Mouse (Mus musculus): Measurements from ENCODE around the gene Svep1. TPM values are rescaled to one million over a fixed set of nuclear protein-coding genes. Genes with fewer than 3 reads are reported as not detected.
A peak's percentile ranks its signal among the peaks of the same experiment; 100 is the strongest.

The Svep1 gene
- total RNA-seq (2021) = 1 to 10 TPM; 5.1 to 7.5 TPM
- long read RNA-seq, experiment 1, partial matches to known transcripts = 1 of 2 reads
- long read RNA-seq, experiment 1, other reads (novel, unspliced or antisense) = 1 of 2 reads
- long read RNA-seq, experiment 2 = 0 reads

- DNase-seq = peak; percentile 62
- peak within 1 kb of the TSS; percentile 86 for H3K27ac ChIP-seq
- peak within 1 kb of the TSS; percentile 78 for H3K4me3 ChIP-seq
- intact Hi-C loops (cut with DNase I) = no loop called here
- TF ChIP-seq CTCF (IDR thresholded peaks at IDR 0.05) = no peak
These were observed at the start of gene Svep1 for GRCm38 (mm10) chr4:58206115-58206945. Svep1 (minus strand) TSS chr4:58206859.

- Histone ChIP-seq H3K27ac (no peak overlapping the region), H3K4me3 (no peak overlapping the region)
- DNase-seq = no peak
- TF ChIP-seq CTCF (IDR thresholded peaks at IDR 0.05) = peak; percentile 57
- intact Hi-C loops (cut with DNase I) = loop anchor here (10.0 kb wide), 2 partner anchors 169 to 349 kb away; no protein-coding TSS in a partner anchor
These were observed 46.8 kb upstream of the Svep1 start for GRCm38 (mm10) chr4:58253410-58253809.

- no peak for DNase-seq
- intact Hi-C loops (cut with DNase I) = loop anchor here (10.0 kb wide), 2 partner anchors 168 to 348 kb away; no protein-coding TSS in a partner anchor
- no peak overlapping the region for H3K27ac ChIP-seq
- peak; percentile 25; the same call in 1 of the 2 replicates for TF ChIP-seq CTCF (IDR thresholded peaks at IDR 0.05)
- no peak overlapping the region for H3K4me3 ChIP-seq
These were observed 45.7 kb upstream of the Svep1 start for GRCm38 (mm10) chr4:58252381-58252780.

GRCm38 (mm10) chr4:58245544-58245943 lies 38.9 kb upstream of the Svep1 start:
- no peak overlapping the region for H3K4me3 ChIP-seq
- intact Hi-C loops (cut with DNase I) = no loop called here
- no peak overlapping the region for H3K27ac ChIP-seq
- no peak for TF ChIP-seq CTCF (IDR thresholded peaks at IDR 0.05)
- DNase-seq = no peak

GRCm38 (mm10) chr4:58240416-58240815 lies 33.8 kb upstream of the Svep1 start:
- no peak for TF ChIP-seq CTCF (IDR thresholded peaks at IDR 0.05)
- intact Hi-C loops (cut with DNase I) = no loop called here
- DNase-seq = no peak
- Histone ChIP-seq H3K27ac (no peak overlapping the region), H3K4me3 (no peak overlapping the region)

- Histone ChIP-seq H3K4me3 (no peak overlapping the region), H3K27ac (no peak overlapping the region)
- intact Hi-C loops (cut with DNase I) = no loop called here
- no peak for TF ChIP-seq CTCF (IDR thresholded peaks at IDR 0.05)
- DNase-seq = no peak
These were observed 29.2 kb upstream of the Svep1 start for GRCm38 (mm10) chr4:58235828-58236227.

- Histone ChIP-seq H3K27ac (no peak overlapping the region), H3K4me3 (no peak overlapping the region)
- TF ChIP-seq CTCF (IDR thresholded peaks at IDR 0.05) = no peak
- intact Hi-C loops (cut with DNase I) = no loop called here
- no peak for DNase-seq
These were observed 16.8 kb upstream of the Svep1 start for GRCm38 (mm10) chr4:58223499-58223898.

GRCm38 (mm10) chr4:58211374-58211773 lies 4.7 kb upstream of the Svep1 start:
- H3K4me3 ChIP-seq = no peak overlapping the region

GRCm38 (mm10) chr4:58210557-58211090 lies 4.0 kb upstream of the Svep1 start:
- Histone ChIP-seq H3K4me3 (no peak overlapping the region), H3K27ac (no peak overlapping the region)
- TF ChIP-seq CTCF (IDR thresholded peaks at IDR 0.05) = peak; percentile 43
- DNase-seq = no peak
- intact Hi-C loops (cut with DNase I) = no loop called here

More at GRCm38 (mm10) chr4:58211374-58211773, 4.7 kb upstream of the Svep1 start:
- TF ChIP-seq CTCF (IDR thresholded peaks at IDR 0.05) = no peak
- intact Hi-C loops (cut with DNase I) = no loop called here
- no peak overlapping the region for H3K27ac ChIP-seq
- DNase-seq = no peak

GRCm38 (mm10) chr4:58205750-58206114 lies 927 bp downstream of the Svep1 start:
- TF ChIP-seq CTCF (IDR thresholded peaks at IDR 0.05) = no peak
- H3K27ac ChIP-seq = peak overlapping the region; percentile 86
- H3K4me3 ChIP-seq = peak overlapping the region; percentile 78
- intact Hi-C loops (cut with DNase I) = no loop called here
- no peak for DNase-seq

- DNase-seq = no peak
- no peak for TF ChIP-seq CTCF (IDR thresholded peaks at IDR 0.05)
- Histone ChIP-seq H3K4me3 (no peak overlapping the region), H3K27ac (no peak overlapping the region)
- intact Hi-C loops (cut with DNase I) = no loop called here
These were observed 5.0 kb downstream of the Svep1 start for GRCm38 (mm10) chr4:58201703-58202102.

GRCm38 (mm10) chr4:58200826-58201225 lies 5.8 kb downstream of the Svep1 start:
- TF ChIP-seq CTCF (IDR thresholded peaks at IDR 0.05) = no peak
- intact Hi-C loops (cut with DNase I) = no loop called here
- no peak for DNase-seq
- Histone ChIP-seq H3K4me3 (no peak overlapping the region), H3K27ac (no peak overlapping the region)

- Histone ChIP-seq H3K27ac (0 out of 2 replicates have a peak overlapping the region, but pooled peaks have one; percentile 24), H3K4me3 (no peak overlapping the region)
- no peak for DNase-seq
- intact Hi-C loops (cut with DNase I) = no loop called here
- TF ChIP-seq CTCF (IDR thresholded peaks at IDR 0.05) = no peak
These were observed 9.4 kb downstream of the Svep1 start for GRCm38 (mm10) chr4:58197230-58197629.
